Mouse (Mus musculus): ENCODE measurements at regions not wholly inside any gene's neighbourhood (a gene's known extent, or its start where the extent isn't known, plus 50 kb on each side); places are given as distances from the start of the nearest gene placed in this dataset.
"Not testable (repeated sequence)": the region's sequence is repeated elsewhere in the genome, so short reads cannot be mapped to it uniquely, and the experiment has no call there.

DNA sequence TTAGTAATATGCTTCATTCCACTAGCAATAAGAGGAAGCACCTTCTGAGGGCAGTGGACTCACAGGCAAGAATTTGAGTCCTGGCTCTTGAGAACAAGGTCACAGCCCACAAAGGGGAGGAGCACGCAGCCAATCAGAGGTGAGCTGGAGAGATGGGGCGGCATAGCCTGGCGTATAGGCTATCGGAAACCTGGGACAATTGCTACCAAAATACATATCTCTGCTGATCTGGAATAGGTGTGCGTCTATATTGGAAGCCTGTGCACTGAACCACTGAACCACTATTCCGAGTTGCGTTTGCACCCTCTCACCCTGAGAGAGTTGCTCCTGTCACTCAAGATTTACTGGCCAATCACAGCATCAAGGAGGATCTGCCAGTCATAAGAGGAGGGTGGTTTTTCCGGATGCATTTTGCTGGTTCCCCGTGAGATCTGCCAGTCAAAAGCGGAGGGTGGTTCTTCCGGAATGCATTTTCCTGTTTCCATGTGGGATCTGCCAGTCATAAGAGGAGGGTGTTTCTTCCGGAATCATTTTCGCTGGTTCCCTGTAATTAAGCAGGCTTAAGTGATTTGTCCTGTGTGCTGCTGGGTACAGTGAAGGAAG lies 80.1 kb upstream of the Riok2 start:
- DNase-seq (ENCODE audit: low read depth, low spot score), result peak; percentile 95

DNA sequence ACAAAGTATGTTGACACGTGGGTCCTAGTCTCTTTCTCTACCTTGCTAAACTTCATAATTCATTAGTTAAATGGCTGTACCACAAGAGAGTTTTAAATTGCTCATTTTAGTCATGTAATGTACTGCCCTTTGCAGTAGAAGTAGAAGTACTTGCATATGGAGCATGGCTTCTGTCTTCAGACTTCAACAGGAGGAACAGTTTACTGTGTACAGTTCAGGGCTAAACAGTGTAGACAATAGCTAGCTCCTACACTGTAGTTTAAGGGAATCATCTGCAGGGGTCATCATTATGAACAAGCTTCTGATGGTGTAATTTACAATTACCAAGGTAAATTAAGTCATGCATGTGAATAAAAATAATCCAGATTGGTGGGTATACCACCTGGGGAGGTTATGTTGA lies 79.1 kb upstream of the Riok2 start:
- DNase-seq (ENCODE audit: low read depth, low spot score), result not testable (repeated sequence)

DNA sequence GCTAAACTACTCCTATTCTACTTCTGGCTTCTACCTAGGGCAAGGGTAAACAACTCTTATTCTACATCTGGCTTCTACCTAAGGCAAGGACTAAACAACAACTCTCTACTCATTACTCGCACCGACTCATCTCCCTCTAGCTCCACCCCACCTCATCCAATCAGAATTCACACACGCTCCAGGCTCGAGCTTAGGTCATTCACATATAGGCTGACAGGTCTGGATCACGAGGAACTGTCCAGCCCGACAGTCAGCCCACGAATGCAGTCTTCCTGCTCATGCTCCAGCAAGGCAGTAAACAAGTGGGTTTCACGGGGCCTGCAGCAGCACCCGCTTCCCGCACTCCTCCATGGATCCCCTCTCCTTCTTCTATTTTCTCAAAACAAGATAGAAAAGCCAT lies 70.6 kb upstream of the Riok2 start:
- DNase-seq (ENCODE audit: low read depth, low spot score), result not testable (repeated sequence)

Data from brain, adult 2 months (tissue).